Mouse (Mus musculus) limb, embryonic 12.5 days (tissue): ENCODE measurements around the gene Camta1. TPM values are rescaled to one million over a fixed set of nuclear protein-coding genes. Genes with fewer than 3 reads are reported as not detected.

ENCODE experiments used
- ATAC-seq: fragments of 200-750 bp; cut with Nextera tagmentation; 2 replicates; pipeline ENCODE4 v1.8.0; 2017; ENCODE audit warnings: low read depth, moderate TSS enrichment; ENCODE audit not compliant: insufficient number of reproducible peaks, insufficient read depth, low FRiP score, low TSS enrichment
- H3K27ac ChIP-seq: fragments of 300-500 bp; sonication (generic); 2 replicates; pipeline ENCODE4 v1.5.1; 2016; ENCODE audit warnings: mild to moderate bottlenecking, moderate library complexity
- H3K27me3 ChIP-seq: fragments of 300-500 bp; sonication (generic); 2 replicates; pipeline ENCODE4 v1.6.1; 2016; ENCODE audit warnings: mild to moderate bottlenecking, moderate library complexity
- H3K36me3 ChIP-seq: fragments of 300-500 bp; sonication (generic); 2 replicates; pipeline ENCODE4 v1.6.1; 2016; ENCODE audit warnings: mild to moderate bottlenecking, moderate library complexity
- H3K4me1 ChIP-seq: fragments of 300-500 bp; sonication (generic); replicated peaks from 2 replicates; pipeline ENCODE4 v1.6.1; 2016
- H3K4me2 ChIP-seq: fragments of 300-500 bp; sonication (generic); 2 replicates; pipeline ENCODE4 v1.6.1; 2016; ENCODE audit warnings: mild to moderate bottlenecking, moderate library complexity
- H3K4me3 ChIP-seq: fragments of 300-500 bp; sonication (generic); replicated peaks from 2 replicates; pipeline ENCODE4 v1.5.1; 2016; ENCODE audit warnings: mild to moderate bottlenecking
- H3K9ac ChIP-seq: fragments of 300-500 bp; sonication (generic); replicated peaks from 2 replicates; pipeline ENCODE4 v1.6.1; 2016; ENCODE audit warnings: mild to moderate bottlenecking, moderate library complexity
- H3K9me3 ChIP-seq: fragments of 300-500 bp; sonication (generic); 2 replicates; pipeline ENCODE4 v1.6.1; 2016; ENCODE audit warnings: mild to moderate bottlenecking, moderate library complexity
- WGBS: fragments of 180-500 bp; shearing (Covaris S2); methylation state at CpG from one replicate; pipeline ENCODE4 v1.1.7; 2016; 5-methylcytosine and 5-hydroxymethylcytosine counted together
- polyA plus RNA-seq: library from polyadenylated mRNA; unstranded; fragments of >200 nt; fragmentation: Nextera tagmentation; extraction: Ambion mirVana; gene quantifications from 2 replicates; pipeline ENCODE4 v1.2.1, GENCODE M21; 2016

Gene Camta1
- polyA plus RNA-seq, 1 experiment from 2014 or later, result 106 TPM

DNA sequence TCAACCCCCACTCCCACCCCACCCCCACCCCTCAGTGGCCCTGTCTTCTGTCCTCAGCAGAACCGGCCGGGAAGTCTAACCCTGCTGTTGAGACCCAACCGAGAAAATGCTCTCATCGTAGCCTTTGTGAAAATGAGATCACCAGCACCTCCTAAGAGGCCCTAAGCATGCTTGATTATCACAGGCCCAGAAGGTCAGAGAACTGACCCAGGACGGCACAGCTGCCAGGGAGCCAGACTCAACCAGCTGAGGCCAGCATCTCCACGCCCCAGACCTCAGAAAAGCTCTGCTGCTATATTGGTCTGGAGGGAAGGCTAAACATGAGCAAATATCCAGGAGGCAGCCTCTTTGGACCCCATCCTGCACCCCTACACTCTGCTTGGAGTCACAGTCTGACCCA, 321.1 kb downstream of the Camta1 start:
- no peak overlapping the region for H3K27ac ChIP-seq
- peaks cover 22% of the 10 kb centered on the region for H3K4me1 ChIP-seq
- no peak overlapping the region for H3K4me3 ChIP-seq
- ATAC-seq, result no peak
- H3K27me3 ChIP-seq, result peaks cover 13% of the 10 kb centered on the region
- no peak overlapping the region for H3K4me2 ChIP-seq
- H3K9ac ChIP-seq, result no peak overlapping the region
- 67% methylated on average over 6 of the region's 6 CpGs for WGBS
- H3K36me3 ChIP-seq, result no peaks in the 10 kb centered on the region
- H3K9me3 ChIP-seq, result no peaks in the 10 kb centered on the region

DNA sequence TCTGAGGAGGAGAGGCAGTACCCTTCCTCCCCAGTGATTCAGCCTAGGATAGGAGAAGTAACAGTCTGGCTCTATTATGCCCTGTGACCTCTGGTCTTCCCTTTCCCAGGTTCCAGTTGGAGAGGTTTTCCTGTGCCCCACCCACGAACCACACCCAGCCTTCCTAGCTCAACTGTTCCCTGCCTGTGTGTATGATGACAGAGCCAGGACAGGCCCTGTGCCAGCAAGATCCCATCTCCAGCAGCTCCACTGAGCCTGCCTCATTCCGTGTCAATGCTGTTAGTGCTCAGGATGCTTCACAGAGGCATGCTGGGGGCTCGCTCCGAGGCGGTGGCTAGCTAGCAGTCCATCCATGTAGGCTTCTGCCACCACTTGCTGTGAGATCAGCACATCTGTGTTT, 321.8 kb downstream of the Camta1 start:
- H3K27me3 ChIP-seq, result peaks cover 13% of the 10 kb centered on the region
- H3K9ac ChIP-seq, result no peak overlapping the region
- no peaks in the 10 kb centered on the region for H3K9me3 ChIP-seq
- H3K4me2 ChIP-seq, result no peak overlapping the region
- H3K27ac ChIP-seq, result no peak overlapping the region
- no peak for ATAC-seq
- no peaks in the 10 kb centered on the region for H3K36me3 ChIP-seq
- 69% methylated on average over 5 of the region's 5 CpGs for WGBS
- H3K4me3 ChIP-seq, result no peak overlapping the region
- H3K4me1 ChIP-seq, result peaks cover 24% of the 10 kb centered on the region

DNA sequence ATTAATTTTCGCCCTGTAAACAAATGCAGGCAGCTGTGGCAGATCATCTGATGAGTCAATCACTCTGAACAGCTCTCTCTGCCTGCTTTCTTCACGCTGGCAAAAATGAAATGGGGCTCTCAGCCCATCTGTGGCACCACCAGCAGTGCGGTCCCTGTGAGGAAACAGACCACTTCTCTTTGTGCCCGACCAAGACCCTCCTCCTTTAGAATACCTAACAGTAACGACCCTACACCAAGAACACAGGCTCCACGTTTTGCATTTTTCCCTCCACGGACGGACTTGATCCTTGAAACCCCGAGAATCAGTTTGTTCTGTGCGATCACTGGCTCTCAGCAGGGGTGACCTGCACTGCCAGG, 322.5 kb downstream of the Camta1 start:
- Histone ChIP-seq H3K4me3 (no peak overlapping the region), H3K27me3 (peaks cover 13% of the 10 kb centered on the region), H3K9me3 (no peaks in the 10 kb centered on the region), H3K36me3 (no peaks in the 10 kb centered on the region), H3K9ac (no peak overlapping the region), H3K4me2 (no peak overlapping the region), H3K4me1 (peaks cover 24% of the 10 kb centered on the region), H3K27ac (no peak overlapping the region)
- whole genome bisulfite sequencing, result 54% methylated on average over 10 of the region's 10 CpGs
- no peak for ATAC-seq

DNA sequence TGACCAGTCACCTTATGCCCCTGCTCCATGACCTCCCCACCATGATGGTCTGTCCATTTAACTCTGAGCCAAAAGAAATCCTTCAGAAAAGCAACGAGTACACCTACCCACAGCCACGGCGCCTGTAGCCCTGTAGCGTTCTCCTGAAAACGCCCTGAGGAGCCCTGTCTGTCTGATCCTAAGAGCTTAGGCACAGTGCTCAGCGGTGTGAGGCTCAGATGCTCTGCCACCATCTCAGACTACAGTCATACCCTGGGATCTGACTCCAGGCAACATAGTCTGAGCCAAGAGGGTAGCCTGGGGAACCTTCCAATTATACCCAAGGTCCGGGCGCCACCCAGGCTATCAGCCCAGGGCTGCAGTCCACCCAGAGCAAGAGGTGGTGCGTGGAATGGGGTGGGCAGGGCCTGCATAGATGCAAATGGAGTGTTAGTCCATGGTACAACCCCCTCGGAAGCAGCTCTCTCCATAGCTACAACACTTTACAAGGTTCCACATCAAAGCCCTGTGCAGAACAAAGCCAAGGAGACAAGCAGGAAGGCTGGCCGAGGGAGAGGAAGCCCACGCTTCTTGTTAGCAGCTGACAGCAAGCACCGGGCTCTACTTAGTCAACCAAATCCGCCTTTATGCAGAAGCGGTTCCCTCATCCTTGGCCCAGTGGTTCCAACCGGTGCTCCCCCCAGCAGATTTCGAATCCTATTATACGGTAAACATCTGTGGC, 323.1 kb downstream of the Camta1 start:
- WGBS, result 59% methylated on average over 18 of the region's 18 CpGs
- no peaks in the 10 kb centered on the region for H3K9me3 ChIP-seq
- H3K36me3 ChIP-seq, result no peaks in the 10 kb centered on the region
- H3K27me3 ChIP-seq, result peaks cover 13% of the 10 kb centered on the region
- H3K4me3 ChIP-seq, result no peak overlapping the region
- H3K9ac ChIP-seq, result no peak overlapping the region
- H3K4me1 ChIP-seq, result peaks cover 24% of the 10 kb centered on the region
- H3K4me2 ChIP-seq, result no peak overlapping the region
- H3K27ac ChIP-seq, result no peak overlapping the region
- ATAC-seq, result peak; percentile 39; the same call in 1 of the 2 replicates

DNA sequence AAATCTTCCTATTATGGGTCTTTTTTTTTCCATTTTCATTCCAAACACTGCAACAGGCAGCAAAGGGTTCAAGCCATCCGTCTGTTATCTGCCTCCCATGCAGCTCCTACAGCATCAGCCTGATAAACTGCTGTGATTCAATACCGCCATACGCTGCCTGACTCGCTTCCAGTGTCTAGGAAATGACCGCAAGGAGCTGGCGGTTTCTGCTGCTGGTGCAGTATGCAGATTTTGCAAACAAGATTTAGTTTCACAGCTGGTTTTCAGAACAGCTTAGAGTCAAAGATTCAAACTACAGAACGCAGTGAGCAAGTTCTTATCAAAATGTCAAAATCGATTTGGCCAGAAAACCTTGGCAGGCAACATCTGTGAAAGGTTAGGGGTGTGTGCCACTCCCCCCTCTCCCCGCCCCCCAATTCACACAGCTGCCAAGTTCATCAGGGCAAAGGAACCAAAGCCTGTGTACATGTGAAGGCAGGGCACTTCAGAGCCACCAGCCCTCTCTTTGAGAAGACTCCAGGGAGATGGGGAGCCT, 325.7 kb downstream of the Camta1 start:
- ATAC-seq, result no peak
- Histone ChIP-seq H3K36me3 (no peaks in the 10 kb centered on the region), H3K4me2 (no peak overlapping the region), H3K27ac (peak overlapping the region; percentile 41; the same call in 1 of the 2 replicates), H3K4me1 (peaks cover 24% of the 10 kb centered on the region), H3K9me3 (no peaks in the 10 kb centered on the region), H3K27me3 (peaks cover 13% of the 10 kb centered on the region), H3K4me3 (no peak overlapping the region), H3K9ac (no peak overlapping the region)
- 50% methylated on average over 9 of the region's 9 CpGs for WGBS

DNA sequence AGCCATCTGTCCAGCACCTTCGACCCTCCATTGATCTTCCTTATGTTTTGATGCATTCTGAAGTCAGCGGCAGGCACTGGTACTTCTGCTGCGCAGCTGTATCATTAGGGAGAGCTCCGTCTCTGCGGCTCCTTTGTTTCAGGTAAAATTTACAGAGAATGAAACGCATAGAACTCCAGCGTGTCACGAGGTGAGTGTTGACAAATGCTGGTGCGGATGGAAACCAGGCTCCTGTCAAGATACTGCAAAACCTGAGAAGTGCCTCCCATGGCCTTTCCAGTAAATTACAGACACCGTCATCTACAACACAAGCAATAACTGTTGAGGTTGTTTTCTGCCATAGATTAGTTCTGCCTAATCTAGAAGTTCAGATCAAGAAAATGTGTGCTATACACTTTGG, 328.2 kb downstream of the Camta1 start:
- H3K27me3 ChIP-seq, result no peaks in the 10 kb centered on the region
- no peaks in the 10 kb centered on the region for H3K9me3 ChIP-seq
- H3K9ac ChIP-seq, result no peak overlapping the region
- H3K27ac ChIP-seq, result no peak overlapping the region
- no peak for ATAC-seq
- H3K36me3 ChIP-seq, result no peaks in the 10 kb centered on the region
- WGBS, result 42% methylated on average over 10 of the region's 10 CpGs
- H3K4me2 ChIP-seq, result no peak overlapping the region
- H3K4me3 ChIP-seq, result no peak overlapping the region
- peaks cover 16% of the 10 kb centered on the region for H3K4me1 ChIP-seq

DNA sequence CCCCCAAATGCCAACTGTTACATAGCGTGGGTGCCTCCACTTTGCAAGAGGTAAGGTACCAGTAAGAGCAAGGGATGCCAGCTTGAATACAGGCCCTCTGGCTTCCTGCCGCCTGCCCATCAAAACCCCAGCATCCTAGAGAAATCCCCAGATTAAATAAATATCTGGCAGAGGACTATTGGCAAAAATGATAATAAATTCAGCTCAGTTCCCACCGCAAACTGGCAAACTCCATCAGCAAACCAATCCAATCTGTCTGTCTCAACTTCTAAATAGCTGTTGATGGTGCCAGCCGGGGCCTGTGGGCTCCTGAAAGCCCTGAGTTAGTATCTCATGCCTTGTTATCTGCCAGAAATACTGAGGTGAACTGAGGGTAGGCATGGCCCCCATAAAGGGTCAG, 333.2 kb downstream of the Camta1 start:
- Histone ChIP-seq H3K36me3 (no peaks in the 10 kb centered on the region), H3K9ac (no peak overlapping the region), H3K4me3 (no peak overlapping the region), H3K27me3 (no peaks in the 10 kb centered on the region), H3K4me1 (no peaks in the 10 kb centered on the region; the same call in 1 of the 2 replicates), H3K9me3 (no peaks in the 10 kb centered on the region), H3K27ac (no peak overlapping the region), H3K4me2 (no peak overlapping the region)
- no peak for ATAC-seq
- 97% methylated on average over 4 of the region's 4 CpGs for WGBS

DNA sequence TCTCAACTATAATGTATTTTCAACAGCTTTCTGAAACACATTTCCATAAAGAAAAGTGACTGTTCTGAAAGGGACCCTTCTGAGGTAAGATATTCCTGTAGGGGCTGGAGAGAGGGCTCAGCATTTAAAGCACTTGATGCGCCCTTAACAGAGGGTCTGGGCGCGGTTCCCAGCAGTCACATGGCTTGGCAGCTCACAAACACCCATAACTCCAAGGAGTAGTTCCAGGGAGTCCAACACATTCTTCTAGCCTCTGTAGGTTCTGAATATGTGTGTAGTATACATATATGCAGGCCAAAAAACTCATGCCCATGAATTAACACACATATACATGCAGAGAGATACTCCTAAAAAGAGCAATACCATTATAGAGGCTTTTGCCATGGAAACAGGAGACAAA, 333.9 kb downstream of the Camta1 start:
- Histone ChIP-seq H3K9me3 (no peaks in the 10 kb centered on the region), H3K4me3 (no peak overlapping the region), H3K4me1 (no peaks in the 10 kb centered on the region), H3K4me2 (no peak overlapping the region), H3K27ac (no peak overlapping the region), H3K9ac (no peak overlapping the region), H3K36me3 (no peaks in the 10 kb centered on the region), H3K27me3 (no peaks in the 10 kb centered on the region)
- 90% methylated on average over 3 of the region's 3 CpGs for WGBS
- ATAC-seq, result no peak

DNA sequence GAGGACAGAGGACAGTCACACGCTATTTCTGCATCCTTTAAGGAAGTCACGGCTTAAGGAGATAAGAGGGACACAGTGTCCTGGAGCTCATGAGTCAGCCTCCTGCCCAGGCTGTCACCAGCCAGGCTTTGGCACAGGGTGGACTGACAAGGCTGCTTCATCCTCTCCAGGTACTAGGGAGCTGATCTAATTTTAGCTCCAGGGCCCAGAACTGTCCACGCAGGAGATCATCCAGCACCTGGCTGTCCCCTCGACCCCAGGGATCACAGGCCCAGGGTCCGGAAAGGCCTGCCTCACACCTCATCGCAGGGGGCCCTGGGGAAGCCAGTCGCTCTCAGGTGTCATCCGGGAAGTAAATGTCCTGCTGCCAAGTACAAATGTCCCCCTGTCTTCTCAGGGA, 341.6 kb downstream of the Camta1 start:
- Histone ChIP-seq H3K27me3 (peaks cover 14% of the 10 kb centered on the region), H3K9ac (0 out of 2 replicates have a peak overlapping the region, but pooled peaks have one; percentile 6)

DNA sequence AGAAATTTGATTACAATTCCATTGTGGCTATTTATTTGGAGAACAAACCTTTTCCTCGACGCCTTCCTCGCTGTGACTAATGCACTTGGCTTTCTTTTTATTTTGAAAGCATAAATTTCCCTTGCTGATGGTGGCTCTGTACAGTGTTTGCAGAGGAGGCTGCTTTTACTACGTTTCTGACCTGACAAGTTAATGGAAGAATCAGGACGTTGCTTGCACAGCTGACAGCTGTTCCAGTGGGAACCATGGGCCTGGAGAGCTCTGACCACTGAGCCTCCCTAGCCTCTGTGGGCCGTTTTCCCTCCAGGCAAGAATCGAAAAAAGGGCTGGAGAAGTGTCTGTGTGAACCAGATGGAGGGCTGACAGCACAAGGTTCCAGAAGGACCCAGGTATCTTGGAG, 342.7 kb downstream of the Camta1 start:
- no peaks in the 10 kb centered on the region for H3K9me3 ChIP-seq
- WGBS, result 73% methylated on average over 7 of the region's 7 CpGs
- H3K4me1 ChIP-seq, result peaks cover 17% of the 10 kb centered on the region
- no peak overlapping the region for H3K9ac ChIP-seq
- no peak for ATAC-seq
- H3K4me3 ChIP-seq, result no peak overlapping the region
- no peak overlapping the region for H3K27ac ChIP-seq
- no peaks in the 10 kb centered on the region for H3K36me3 ChIP-seq
- H3K27me3 ChIP-seq, result peaks cover 14% of the 10 kb centered on the region
- no peak overlapping the region for H3K4me2 ChIP-seq

More for the DNA sequence above, 341.6 kb downstream of the Camta1 start:
- Histone ChIP-seq H3K27ac (no peak overlapping the region), H3K4me2 (no peak overlapping the region), H3K9me3 (no peaks in the 10 kb centered on the region), H3K36me3 (no peaks in the 10 kb centered on the region), H3K4me3 (no peak overlapping the region), H3K4me1 (peaks cover 17% of the 10 kb centered on the region)
- 13% methylated on average over 8 of the region's 8 CpGs for WGBS
- no peak for ATAC-seq

DNA sequence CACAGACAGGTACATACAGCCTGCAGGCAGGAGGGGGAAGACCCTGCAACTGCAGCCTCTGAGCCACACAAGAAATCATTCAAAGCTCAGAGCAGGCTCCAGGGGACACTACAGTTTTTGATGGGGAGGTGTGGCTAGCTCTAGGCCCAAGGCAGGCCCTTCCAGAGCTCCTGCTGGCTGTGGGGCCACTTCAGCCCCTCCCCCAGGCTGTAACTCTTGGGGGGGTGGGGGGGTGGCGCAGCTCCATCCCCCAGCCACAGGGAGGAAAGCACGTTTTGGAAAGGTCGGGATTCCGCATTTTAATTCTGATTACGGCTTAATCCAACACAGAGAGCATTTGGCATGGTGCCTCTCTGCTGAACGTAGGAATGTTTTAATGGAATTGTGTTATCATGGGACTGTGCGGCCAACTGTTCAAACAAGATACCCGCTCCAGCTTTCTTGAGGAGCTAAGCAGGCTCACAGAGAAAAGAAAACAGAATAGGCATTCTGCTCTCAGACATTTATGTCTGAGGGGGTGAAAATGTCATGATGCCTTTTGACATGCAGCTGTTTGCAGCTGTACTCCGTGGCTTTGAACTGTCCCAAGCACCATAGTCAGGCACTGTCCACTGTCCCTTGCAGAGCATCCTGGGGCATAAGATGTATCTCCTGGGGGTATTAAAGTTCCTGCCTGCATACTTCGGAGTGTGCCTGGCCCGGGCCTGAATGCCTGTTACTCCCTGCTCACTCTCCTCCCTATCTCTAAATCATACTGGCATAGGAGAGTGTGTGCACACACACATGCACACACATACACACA, 344.5 kb downstream of the Camta1 start:
- ATAC-seq, result peak; percentile 44; the same call in 1 of the 2 replicates
- H3K27ac ChIP-seq, result peak overlapping the region; percentile 50; the same call in 1 of the 2 replicates
- H3K36me3 ChIP-seq, result no peaks in the 10 kb centered on the region
- H3K9me3 ChIP-seq, result no peaks in the 10 kb centered on the region
- peaks cover 14% of the 10 kb centered on the region for H3K27me3 ChIP-seq
- H3K4me3 ChIP-seq, result no peak overlapping the region
- H3K4me1 ChIP-seq, result peaks cover 17% of the 10 kb centered on the region
- no peak overlapping the region for H3K9ac ChIP-seq
- WGBS, result 36% methylated on average over 11 of the region's 11 CpGs
- no peak overlapping the region for H3K4me2 ChIP-seq
